Mouse (Mus musculus): ENCODE data around the gene Lrp1.

Gene Lrp1

DNA sequence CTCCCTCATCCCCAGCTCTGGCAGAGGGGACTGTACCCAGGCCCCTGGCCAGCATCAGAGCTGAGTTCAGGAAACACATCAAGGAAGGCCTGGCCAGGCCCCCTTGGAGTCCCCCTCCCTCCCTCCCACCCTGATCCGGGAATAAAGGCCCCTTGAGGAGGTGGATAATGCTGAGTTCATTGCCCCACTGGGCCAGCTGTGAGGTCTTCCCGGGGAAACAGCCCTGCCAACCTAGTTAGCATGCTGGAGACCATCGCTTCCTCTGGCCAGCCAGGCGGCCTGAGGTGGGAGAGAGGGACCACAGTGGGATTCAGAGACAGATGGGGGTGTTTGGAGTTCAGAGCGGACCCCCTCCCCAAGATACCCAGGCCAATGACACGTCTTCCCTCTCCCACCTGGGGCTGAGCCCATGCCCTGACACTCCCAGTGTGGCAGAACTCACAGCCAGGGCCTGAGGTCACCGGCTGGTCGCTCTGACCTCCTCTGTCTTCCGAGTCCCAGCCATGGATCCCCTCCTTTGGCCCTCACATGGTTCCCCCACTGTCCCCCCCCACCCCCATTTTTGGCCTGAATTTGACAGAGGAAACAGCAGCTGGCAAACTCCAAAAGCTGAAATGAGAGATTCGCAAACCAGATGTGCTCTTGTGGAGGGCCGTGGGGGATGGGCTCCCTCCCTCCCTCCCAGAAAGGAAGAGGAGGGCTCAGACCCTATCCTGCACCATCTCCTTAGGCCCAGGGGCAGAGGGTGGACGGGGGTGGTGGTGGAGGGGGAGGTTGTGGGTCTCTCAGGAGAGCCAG is 6.5 kb downstream of the Lrp1 start:
- DNase-seq, result peak; percentile 45

DNA sequence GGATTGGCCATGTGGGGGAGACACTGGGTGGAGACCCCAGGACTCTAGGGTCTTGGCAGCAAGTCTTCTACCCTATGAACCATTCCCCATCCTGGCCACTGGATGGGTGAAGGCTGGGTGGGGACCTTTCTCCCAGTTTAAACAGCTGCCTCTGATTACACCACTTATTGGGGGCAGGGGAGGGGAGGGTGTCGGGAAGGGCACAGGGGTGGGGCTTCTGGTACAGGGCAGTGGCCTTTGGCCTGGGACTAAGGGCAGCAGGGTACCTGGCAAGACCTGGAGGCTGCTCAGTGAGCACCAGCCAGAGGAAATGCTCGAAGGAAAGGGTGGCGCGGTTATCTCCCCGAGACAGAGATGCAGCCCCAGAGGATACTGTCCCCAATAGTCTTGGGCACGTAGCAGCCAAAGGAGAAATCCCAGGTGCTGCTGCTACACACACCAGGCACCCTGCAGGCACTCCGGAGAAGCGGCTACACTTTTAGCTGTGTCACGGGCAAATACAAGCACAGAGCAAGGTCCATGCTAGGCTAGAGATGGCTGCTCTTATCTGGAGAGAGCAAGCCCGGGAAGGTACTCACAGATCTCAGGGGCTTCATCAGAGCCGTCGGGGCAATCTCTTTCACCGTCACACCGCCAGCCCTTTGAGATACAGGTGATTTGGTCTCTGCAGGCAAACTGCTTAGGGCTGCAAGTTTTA is 8.7 kb downstream of the Lrp1 start:
- no peak for DNase-seq

DNA sequence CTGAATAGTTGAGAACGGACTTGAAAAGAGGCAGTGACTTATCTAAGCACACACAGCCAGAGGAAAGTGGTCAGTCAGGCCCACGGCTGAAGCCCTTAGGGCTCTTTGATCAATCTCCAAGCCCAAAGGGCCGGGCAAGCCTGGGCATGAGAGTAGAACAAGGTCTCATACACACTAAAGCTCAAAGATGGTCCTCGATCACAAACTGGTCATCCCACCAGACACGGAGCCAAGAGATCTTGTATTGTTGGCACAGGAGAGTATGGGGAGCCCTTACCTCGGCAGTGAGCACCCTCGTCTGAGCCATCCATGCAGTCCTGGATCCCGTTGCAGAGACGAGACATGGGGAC is 10.9 kb downstream of the Lrp1 start:
- no peak for DNase-seq

DNA sequence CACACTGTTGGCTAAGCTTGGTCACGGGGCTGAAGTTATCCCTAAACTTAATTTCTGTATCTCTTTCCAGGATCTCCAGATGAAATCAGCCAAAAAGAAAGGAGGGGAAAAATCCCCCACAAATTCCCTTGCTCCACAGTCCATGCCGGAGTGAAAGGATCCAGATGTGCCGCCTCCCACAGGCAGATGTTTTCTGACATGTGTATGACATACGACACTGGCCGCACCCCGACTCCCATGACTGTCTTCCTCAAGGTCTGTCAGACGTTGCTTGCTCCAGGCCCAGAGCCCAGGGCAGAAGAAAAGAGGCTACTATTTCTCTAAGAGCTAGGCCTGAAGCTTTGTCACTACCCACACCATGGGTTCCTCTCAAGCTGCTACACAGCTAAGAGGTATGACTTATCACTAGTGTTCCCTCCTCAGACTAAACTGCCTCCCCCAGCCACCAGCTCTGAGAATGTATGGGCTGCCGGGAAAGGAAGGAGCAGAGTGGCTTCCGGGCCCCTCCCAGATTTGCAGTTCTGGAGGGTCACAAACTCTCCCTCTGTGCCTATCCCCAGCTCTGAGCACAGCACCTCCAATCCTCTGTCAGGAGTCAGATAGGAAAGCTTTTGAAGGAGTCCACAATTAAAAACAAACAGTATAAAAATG is 11.4 kb downstream of the Lrp1 start:
- DNase-seq, result no peak

GRCm38 (mm10) chr10:127607059-127607458 is 13.9 kb downstream of the Lrp1 start:
- no peak for DNase-seq

DNA sequence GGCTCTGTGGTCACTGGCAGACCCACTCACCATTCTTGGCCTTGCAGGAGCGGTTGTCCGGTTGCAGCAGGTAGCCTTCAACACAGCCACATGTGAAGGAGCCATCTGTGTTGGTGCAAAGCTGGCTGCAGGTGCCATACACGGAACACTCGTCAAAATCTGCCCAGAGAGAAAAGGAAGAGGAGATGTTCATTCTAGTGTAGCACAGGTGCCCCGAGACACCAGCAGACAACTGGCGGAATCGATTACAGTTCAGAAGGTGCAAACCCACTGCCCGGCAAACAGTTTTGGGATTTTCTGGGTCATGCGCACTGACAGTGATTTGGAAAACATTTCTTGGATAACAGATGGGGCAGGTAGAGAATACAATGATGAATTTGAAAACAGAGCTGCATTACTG is 15.2 kb downstream of the Lrp1 start:
- no peak for DNase-seq

DNA sequence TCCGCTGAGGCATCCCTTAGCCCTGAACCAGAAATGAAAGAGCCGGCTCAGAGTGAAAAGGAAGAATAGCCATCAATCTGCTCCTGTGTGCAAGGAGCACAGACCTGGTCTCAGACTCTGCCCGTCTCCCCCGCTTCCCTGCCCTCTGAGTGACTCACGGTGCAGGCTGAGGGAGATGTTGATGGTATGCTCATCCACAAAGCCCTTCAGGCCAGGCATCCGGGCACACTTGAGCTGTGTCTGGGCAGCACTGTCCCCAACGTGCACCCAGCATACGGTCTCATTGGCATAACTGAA is 15.7 kb downstream of the Lrp1 start:
- DNase-seq, result no peak

- DNase-seq, result no peak
Observed at GRCm38 (mm10) chr10:127604465-127605250, 16.3 kb downstream of the Lrp1 start.

- DNase-seq, result no peak
Observed at GRCm38 (mm10) chr10:127603437-127604371, 17.2 kb downstream of the Lrp1 start.

GRCm38 (mm10) chr10:127602194-127602593 is 18.8 kb downstream of the Lrp1 start:
- no peak for DNase-seq

- peak; percentile 69 for DNase-seq
Observed at GRCm38 (mm10) chr10:127599779-127600541, 21.0 kb downstream of the Lrp1 start.

DNA sequence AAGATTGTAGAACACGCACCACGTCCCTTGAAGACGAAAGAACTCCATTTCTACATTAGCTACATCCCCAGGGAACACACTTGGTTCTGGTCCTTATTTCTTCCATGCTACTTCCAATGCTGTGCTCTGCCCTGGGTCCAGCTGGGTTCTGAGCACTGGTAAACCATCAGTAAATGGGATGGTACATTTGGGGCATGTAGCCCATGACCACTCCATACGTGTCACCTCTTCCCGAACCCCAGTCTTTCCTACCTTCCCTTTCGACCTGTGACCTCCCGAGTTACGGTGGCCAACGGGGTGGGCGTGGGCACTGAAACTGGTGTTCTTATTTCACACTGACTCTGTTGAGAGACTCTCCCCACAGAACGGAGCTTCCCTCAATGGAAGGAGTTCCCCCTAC is 21.7 kb downstream of the Lrp1 start:
- DNase-seq, result no peak

- DNase-seq, result no peak
Observed at GRCm38 (mm10) chr10:127598607-127599006, 22.3 kb downstream of the Lrp1 start.

DNA sequence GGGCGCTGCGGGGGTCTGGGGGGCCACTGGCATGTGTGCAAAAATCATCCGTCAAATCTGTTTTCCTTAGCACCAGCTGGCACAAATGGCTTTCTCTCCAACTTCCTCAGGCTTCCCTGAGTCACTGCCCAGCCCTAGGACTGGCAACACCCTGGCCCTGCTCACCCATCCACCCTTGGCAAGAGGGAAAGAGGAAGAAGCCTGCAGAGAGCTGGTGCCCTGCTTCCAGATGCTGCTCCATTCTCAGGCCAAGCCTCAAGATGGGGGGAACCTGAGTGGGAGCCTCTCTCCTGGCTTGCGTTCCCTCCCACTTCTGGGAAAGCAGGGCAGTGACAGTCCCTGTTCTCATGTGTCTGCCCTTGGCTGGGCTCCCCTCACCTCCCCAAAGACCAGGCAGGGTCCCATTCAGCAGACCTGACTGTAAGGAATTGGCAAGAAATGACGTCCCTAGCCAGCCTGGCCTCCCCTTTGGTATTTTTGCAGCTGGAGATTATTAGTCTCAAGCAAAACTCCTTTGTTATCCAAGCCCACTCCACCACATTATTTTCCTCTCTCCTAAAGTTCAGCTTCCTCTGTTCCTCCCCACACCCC is 23.5 kb downstream of the Lrp1 start:
- DNase-seq, result peak; percentile 37

DNA sequence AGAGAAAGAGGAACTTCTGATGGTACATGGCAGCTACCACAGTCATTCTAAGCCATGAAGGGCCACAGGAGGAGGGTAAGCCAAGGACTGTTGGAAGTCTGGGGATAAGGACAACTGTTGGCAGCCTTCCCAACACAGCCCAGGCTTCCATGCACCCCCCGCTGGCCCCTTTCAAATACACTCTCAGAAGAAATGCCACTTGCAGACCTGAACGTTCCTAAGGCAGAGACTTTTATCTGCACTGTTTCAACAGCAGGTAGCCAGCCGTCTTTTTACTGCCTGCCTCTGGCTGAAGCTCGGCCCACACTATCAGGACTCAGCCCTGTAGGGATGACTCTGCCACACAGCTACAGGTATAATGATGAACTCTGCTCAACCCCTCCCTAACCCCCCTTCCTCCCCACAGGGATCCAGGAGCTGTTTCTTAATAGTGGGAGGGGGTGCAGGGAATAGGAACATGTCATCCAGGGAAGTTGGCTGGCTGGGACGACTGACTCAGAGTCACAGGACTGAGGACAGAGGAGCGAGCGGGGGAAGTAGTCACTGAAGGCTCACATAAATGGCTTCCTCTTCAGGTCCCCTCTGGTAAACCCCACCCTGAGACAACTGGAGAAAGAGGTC is 24.5 kb downstream of the Lrp1 start:
- peak; percentile 49 for DNase-seq

DNA sequence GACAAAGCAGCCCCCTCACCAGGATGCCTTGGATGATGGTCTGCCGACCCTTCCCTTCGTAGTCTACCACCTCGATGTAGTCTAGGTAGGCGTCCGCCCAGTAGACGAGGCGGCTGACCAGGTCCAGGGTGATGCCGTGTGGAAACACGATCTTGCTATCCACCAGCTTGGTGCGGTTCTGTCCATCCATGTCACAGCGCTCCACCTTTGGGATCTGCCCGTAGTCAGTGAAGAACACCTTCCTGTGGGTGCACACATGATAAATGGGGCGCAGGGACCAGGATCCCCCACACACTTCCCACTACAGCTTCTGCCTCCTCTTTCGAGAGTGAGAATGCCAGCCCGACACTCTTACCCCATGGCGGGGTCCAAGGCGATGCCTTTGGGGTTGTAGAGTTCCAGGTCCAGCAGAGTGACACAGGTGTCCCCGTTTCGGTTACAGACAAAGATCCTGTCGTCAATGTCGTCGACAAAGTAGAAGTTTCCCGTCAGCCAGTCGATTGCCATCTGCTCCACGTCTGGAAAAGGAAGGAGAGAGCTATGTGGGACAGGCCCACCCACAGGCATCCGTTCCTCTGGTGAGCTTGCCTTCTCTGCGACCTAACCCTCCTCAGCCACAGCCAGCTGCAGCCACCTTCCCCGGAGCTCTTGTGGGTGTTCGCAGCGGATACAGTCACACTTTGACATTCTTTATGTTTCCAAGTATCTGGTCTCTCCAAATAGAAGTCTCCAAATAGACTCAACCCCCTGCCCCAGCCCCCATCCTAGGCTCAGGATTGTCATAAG is 25.8 kb downstream of the Lrp1 start:
- DNase-seq, result peak; percentile 80

DNA sequence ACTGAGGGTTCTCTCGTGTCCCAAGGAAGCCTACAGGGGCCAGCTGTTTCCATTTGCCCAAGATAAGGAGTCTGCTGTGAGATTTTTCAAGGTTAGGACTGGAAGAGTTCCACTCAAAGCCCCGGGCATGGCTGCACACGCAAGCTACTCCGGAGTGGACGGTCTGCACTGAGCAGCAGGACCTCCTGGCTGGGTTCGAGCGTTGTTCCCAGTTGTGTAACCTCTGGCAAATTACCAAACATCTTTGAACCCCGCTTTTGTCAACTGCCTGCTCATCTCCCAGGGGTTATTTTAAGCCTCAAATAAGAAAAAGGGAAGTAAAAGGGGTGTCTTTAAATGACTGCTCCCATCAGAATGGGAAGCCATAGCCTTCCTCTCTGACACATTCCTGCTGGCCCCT is 26.5 kb downstream of the Lrp1 start:
- DNase-seq, result no peak

DNA sequence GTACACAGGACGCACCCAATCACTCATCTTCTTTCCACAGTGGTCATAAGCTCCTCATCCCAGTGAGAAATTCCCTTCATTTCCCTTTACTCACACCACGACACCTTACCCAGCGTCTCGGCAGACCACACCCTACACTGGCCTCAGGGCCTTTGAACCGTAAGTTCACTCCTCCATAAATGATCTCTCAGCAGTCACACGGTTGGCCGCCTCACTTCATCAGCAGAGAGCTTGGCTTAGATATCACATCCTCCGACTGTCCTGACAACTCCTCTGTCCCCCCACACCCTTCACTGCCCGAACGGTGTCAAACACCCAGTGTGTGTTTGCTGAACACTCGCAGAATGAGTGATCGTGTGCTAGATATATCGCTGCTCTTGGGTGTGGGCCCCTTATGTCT is 28.1 kb downstream of the Lrp1 start:
- no peak for DNase-seq

GRCm38 (mm10) chr10:127592423-127592822 is 28.5 kb downstream of the Lrp1 start:
- no peak for DNase-seq

DNA sequence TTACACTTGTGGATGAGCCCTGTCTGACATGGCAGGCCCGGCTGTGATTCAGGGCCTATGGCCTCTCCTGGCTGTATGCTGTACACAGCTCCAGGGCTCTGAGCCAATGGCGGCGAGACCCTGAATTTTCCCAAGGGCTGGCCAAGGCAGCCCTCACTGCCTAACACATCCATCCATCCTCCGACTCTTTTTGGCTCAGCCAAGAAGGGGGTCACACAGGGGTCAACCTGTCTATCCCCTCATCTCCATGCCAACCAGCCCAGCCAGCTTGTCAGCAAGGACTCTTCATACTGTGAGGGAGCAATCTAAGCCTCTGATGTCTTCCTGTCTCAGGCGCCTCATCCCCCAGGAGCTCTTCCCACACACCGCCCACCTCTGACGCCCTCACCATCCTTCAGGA is 29.4 kb downstream of the Lrp1 start:
- DNase-seq, result no peak

Data from right cerebral cortex, adult 18-20 months (tissue).